19 mouse cellular contexts compared by ENCODE assay signal in genomic region chr4:62690997-62691396, GRCm38 (mm10).
A peak's percentile ranks its signal among the peaks of the same experiment; 100 is the strongest.
DNase-seq lines count a peak whose midpoint lies in the region; ATAC-seq lines count a peak whose summit lies in the region.
"Had no signal": no experiment of that assay in that cellular context is flagged by ENCODE, and none has a peak within 500 bp of the region (broad histone marks: within the 10 kb centered on the region; RNA-seq: fewer than 3 reads in every experiment).

No protein-coding gene starts in this region.

- H3K9me3 ChIP-seq in heart, embryonic 16.5 days (replicated peaks; ENCODE audit: control insufficient read depth, low read length) = no peaks in the 10 kb centered on the region
- H3K9me3 ChIP-seq in forebrain, embryonic 13.5 days (replicated peaks) = no peaks in the 10 kb centered on the region
- H3K9me3 ChIP-seq in forebrain, embryonic 10.5 days = no peaks in the 10 kb centered on the region
- H3K9me3 ChIP-seq: liver, embryonic 15.5 days; neural tube, embryonic 15.5 days had no signal

- H3K4me1 ChIP-seq in heart, embryonic 16.5 days (ENCODE audit: control insufficient read depth, insufficient read depth, low read length) = peaks cover 19% of the 10 kb centered on the region
- H3K4me1 ChIP-seq in forebrain, embryonic 13.5 days = peaks cover 22% of the 10 kb centered on the region
- peaks cover 25% of the 10 kb centered on the region for H3K4me1 ChIP-seq in forebrain, embryonic 10.5 days

- peak overlapping the region; percentile 21; the same call in 1 of the 2 replicates for H3K27ac ChIP-seq in heart, embryonic 16.5 days (ENCODE audit: low read length)
- H3K27ac ChIP-seq in forebrain, embryonic 13.5 days = no peak overlapping the region
- H3K27ac ChIP-seq in forebrain, embryonic 10.5 days = no peak overlapping the region
- H3K27ac ChIP-seq: liver, embryonic 15.5 days; neural tube, embryonic 15.5 days had no signal

- intact Hi-C loops in heart, postnatal 36 days (cut with DNase I) = loop anchor here (5.0 kb wide), 1 partner anchor 84 kb away; no protein-coding TSS in a partner anchor

- 37% methylated on average over 3 of the region's 4 CpGs for WGBS in heart, embryonic 16.5 days
- 84% methylated on average over 3 of the region's 4 CpGs for WGBS in forebrain, embryonic 13.5 days
- WGBS in forebrain, embryonic 10.5 days = 95% methylated on average over 3 of the region's 4 CpGs

- H3K4me3 ChIP-seq in heart, embryonic 16.5 days (ENCODE audit: low read length) = no peak overlapping the region
- no peak overlapping the region for H3K4me3 ChIP-seq in forebrain, embryonic 13.5 days
- no peak overlapping the region for H3K4me3 ChIP-seq in forebrain, embryonic 10.5 days
- H3K4me3 ChIP-seq: liver, embryonic 15.5 days; myocyte; neural tube, embryonic 15.5 days had no signal

- DNase-seq in adrenal gland, postnatal 14 days = peak; percentile 19
- DNase-seq in adrenal gland, adult 18-20 months (ENCODE audit: low spot score in 2 of 2) = no peak
- no peak for DNase-seq in heart, postnatal 36 days
- peak; percentile 62 for DNase-seq in ovary, postnatal 36 days (ENCODE audit: low spot score)
- DNase-seq in ovary, postnatal 10 days (ENCODE audit: low spot score) = no peak
- DNase-seq in forebrain, embryonic 10.5 days (ENCODE audit: extremely low spot score, low spot score) = no peak
- DNase-seq: cerebellum, adult 9-11 months; kidney, adult 2 months; retina, postnatal 1 day; right cerebral cortex, postnatal 4 days; thymus, adult 2 months had no signal

- no peaks in the 10 kb centered on the region for H3K36me3 ChIP-seq in heart, embryonic 16.5 days (ENCODE audit: control insufficient read depth, insufficient read depth)
- H3K36me3 ChIP-seq in forebrain, embryonic 13.5 days (ENCODE audit: poor library complexity, severe bottlenecking) = peaks cover 43% of the 10 kb centered on the region
- H3K36me3 ChIP-seq in forebrain, embryonic 10.5 days (replicated peaks) = peaks cover 54% of the 10 kb centered on the region
- H3K36me3 ChIP-seq: liver, embryonic 15.5 days had no signal

- H3K4me2 ChIP-seq in heart, embryonic 16.5 days (ENCODE audit: low read depth, low read length) = no peak overlapping the region
- H3K4me2 ChIP-seq in forebrain, embryonic 13.5 days = no peak overlapping the region
- H3K4me2 ChIP-seq: liver, embryonic 15.5 days; midbrain, embryonic 11.5 days; neural tube, embryonic 15.5 days had no signal

- H3K27me3 ChIP-seq in heart, embryonic 16.5 days (ENCODE audit: control insufficient read depth, insufficient read depth, low read length) = peaks cover 4% of the 10 kb centered on the region; the same call in 1 of the 2 replicates
- H3K27me3 ChIP-seq in forebrain, embryonic 13.5 days = no peaks in the 10 kb centered on the region
- H3K27me3 ChIP-seq in forebrain, embryonic 10.5 days (ENCODE audit: poor library complexity, severe bottlenecking) = no peaks in the 10 kb centered on the region
- H3K27me3 ChIP-seq: CH12.LX; liver, embryonic 15.5 days; neural tube, embryonic 15.5 days had no signal

- no peak for ATAC-seq in heart, embryonic 16.5 days (replicated peaks; ENCODE audit: extremely low read depth, insufficient read depth, low FRiP score)
- ATAC-seq in forebrain, embryonic 13.5 days = no peak
- ATAC-seq: forebrain, embryonic 14.5 days had no signal

- no peak overlapping the region for H3K9ac ChIP-seq in heart, embryonic 16.5 days (ENCODE audit: low read length)
- H3K9ac ChIP-seq in forebrain, embryonic 13.5 days = no peak overlapping the region
- H3K9ac ChIP-seq: liver, embryonic 15.5 days; neural tube, embryonic 15.5 days had no signal

Comparison
In these comparisons a context has a peak if more than half of its experiments do, and no peak if none do; other contexts are left out.
1. DNase-seq: peak in adrenal gland, postnatal 14 days (single experiment) and ovary, postnatal 36 days (single experiment); none in adrenal gland, adult 18-20 months (0 of 2), heart, postnatal 36 days (0 of 2), ovary, postnatal 10 days (single experiment) and forebrain, embryonic 10.5 days (single experiment).